Mouse (Mus musculus) CH12.LX (cell line): ENCODE measurements around the gene Lmnb2. TPM values are rescaled to one million over a fixed set of nuclear protein-coding genes. Genes with fewer than 3 reads are reported as not detected.

ENCODE experiments used
- DNase-seq: peaks from one replicate; pipeline ENCODE4 v3.0.0-alpha.2; 2013; ENCODE audit errors: extremely low read depth
- H3K27ac ChIP-seq: 2 replicates; pipeline ENCODE4 v1.5.1; 2012; ENCODE audit warnings: low read depth, mild to moderate bottlenecking, control low read depth, moderate library complexity; ENCODE audit not compliant: insufficient read depth
- H3K27me3 ChIP-seq: replicated peaks from 2 replicates; pipeline ENCODE3; 2012; ENCODE audit warnings: inconsistent platforms
- H3K36me3 ChIP-seq, 2 experiments: replicated peaks in 1 of 2; 2 replicates each; pipeline versions ENCODE3 to v1.6.1; 2012; ENCODE audit warnings: inconsistent platforms in 1 of 2, low read length in 1 of 2, mild to moderate bottlenecking in 1 of 2, mixed read lengths in 1 of 2, moderate library complexity in 1 of 2; ENCODE audit not compliant: control insufficient read depth in 1 of 2, insufficient read depth in 1 of 2
- H3K4me1 ChIP-seq, 2 experiments: 2 replicates each; pipeline ENCODE4 v1.6.1; 2012; ENCODE audit warnings: inconsistent platforms in 1 of 2, moderate library complexity in 1 of 2; ENCODE audit not compliant: insufficient read depth in 2 of 2, control insufficient read depth in 1 of 2
- H3K4me2 ChIP-seq: 2 replicates; pipeline ENCODE4 v1.6.1; 2012; ENCODE audit warnings: low read depth, mild to moderate bottlenecking, control low read depth; ENCODE audit not compliant: poor library complexity, insufficient read depth, severe bottlenecking
- H3K4me3 ChIP-seq, 3 experiments: fragments of 150-350 bp in 1 of 3; sonication (generic) in 1 of 3; replicated peaks in 1 of 3; 2 replicates each; pipeline versions ENCODE3 to v1.5.1; 2011 to 2012; ENCODE audit warnings: low read depth in 2 of 3, low read length in 2 of 3, mild to moderate bottlenecking in 2 of 3, moderate library complexity in 2 of 3, control low read depth in 1 of 3, improper control_type of control experiment in 1 of 3, inconsistent platforms in 1 of 3, mixed read lengths in 1 of 3; ENCODE audit not compliant: poor library complexity in 1 of 3
- H3K79me2 ChIP-seq: replicated peaks from 2 replicates; pipeline ENCODE4 v1.6.1; 2012; ENCODE audit warnings: mild to moderate bottlenecking, moderate library complexity; ENCODE audit not compliant: control insufficient read depth, poor library complexity, insufficient read depth, severe bottlenecking; ENCODE audit errors: extremely low read depth
- H3K9ac ChIP-seq: 2 replicates; pipeline ENCODE4 v1.6.1; 2012; ENCODE audit warnings: low read depth, mild to moderate bottlenecking, control low read depth, moderate library complexity; ENCODE audit not compliant: insufficient read depth
- H3K9me3 ChIP-seq: replicated peaks from 2 replicates; pipeline ENCODE3; 2012; ENCODE audit warnings: low read length, inconsistent platforms, mixed read lengths
- BHLHE40 ChIP-seq: IDR thresholded peaks from 2 replicates; pipeline ENCODE4 v1.6.1; 2011; ENCODE audit warnings: mild to moderate bottlenecking, low read depth, low read length, improper control_type of control experiment
- CHD2 ChIP-seq: IDR thresholded peaks from 2 replicates; pipeline ENCODE4 v1.6.1; 2011; ENCODE audit warnings: low read length, improper control_type of control experiment
- CTCF ChIP-seq, 2 experiments: IDR thresholded peaks in 1 of 2; conservative IDR thresholded peaks in 1 of 2; 2 replicates each; pipeline ENCODE4 v1.5.1; 2011 to 2012; ENCODE audit warnings: low read depth in 2 of 2, low read length in 2 of 2, improper control_type of control experiment in 1 of 2, inconsistent platforms in 1 of 2, mild to moderate bottlenecking in 1 of 2, moderate library complexity in 1 of 2
- ELF1 ChIP-seq: IDR thresholded peaks from 2 replicates; pipeline ENCODE4 v1.6.1; 2014; ENCODE audit warnings: low read depth, mild to moderate bottlenecking, inconsistent platforms, low read length, improper control_type of control experiment
- HCFC1 ChIP-seq: IDR thresholded peaks from 2 replicates; pipeline ENCODE4 v1.6.1; 2012; ENCODE audit warnings: low read depth, mild to moderate bottlenecking, inconsistent platforms, low read length, improper control_type of control experiment
- IRF4 ChIP-seq: IDR thresholded peaks from 2 replicates; pipeline ENCODE4 v1.6.1; 2014; ENCODE audit warnings: low read depth, mild to moderate bottlenecking, inconsistent platforms, low read length, improper control_type of control experiment
- KAT2A ChIP-seq: IDR thresholded peaks from 2 replicates; pipeline ENCODE4 v1.6.1; 2012; ENCODE audit warnings: low read length, improper control_type of control experiment, inconsistent platforms; ENCODE audit not compliant: insufficient replicate concordance
- MAFK ChIP-seq: IDR thresholded peaks from 2 replicates; pipeline ENCODE4 v1.6.1; 2011; ENCODE audit warnings: low read length, improper control_type of control experiment; ENCODE audit not compliant: insufficient replicate concordance
- MAX ChIP-seq: IDR thresholded peaks from 2 replicates; pipeline ENCODE4 v1.6.1; 2011; ENCODE audit warnings: low read length, improper control_type of control experiment
- MXI1 ChIP-seq: IDR thresholded peaks from 2 replicates; pipeline ENCODE4 v1.6.1; 2011; ENCODE audit warnings: mild to moderate bottlenecking, low read depth, low read length, improper control_type of control experiment
- MYC ChIP-seq: IDR thresholded peaks from 2 replicates; pipeline ENCODE4 v1.6.1; 2011; ENCODE audit warnings: low read depth, mild to moderate bottlenecking, improper control_type of control experiment, low read length
- PAX5 ChIP-seq: IDR thresholded peaks from 2 replicates; pipeline ENCODE4 v1.6.1; 2012; ENCODE audit warnings: low read length, inconsistent platforms, mixed read lengths
- USF1 ChIP-seq: IDR thresholded peaks from 2 replicates; pipeline ENCODE4 v1.6.1; 2014; ENCODE audit warnings: low read depth, mild to moderate bottlenecking, inconsistent platforms, low read length, improper control_type of control experiment
- ZKSCAN1 ChIP-seq: IDR thresholded peaks from 2 replicates; pipeline ENCODE4 v1.6.1; 2012; ENCODE audit warnings: low read depth, inconsistent platforms, low read length, improper control_type of control experiment, borderline replicate concordance
- ZMIZ1 ChIP-seq: IDR thresholded peaks from 2 replicates; pipeline ENCODE4 v1.6.1; 2012; ENCODE audit warnings: low read depth, mild to moderate bottlenecking, inconsistent platforms, low read length, improper control_type of control experiment
- dilution Hi-C: fragments of 300-500 bp; cut with MboI; formaldehyde crosslinking; loops from 2 replicates; pipeline ENCODE4 v1.14.3; 2020; ENCODE audit warnings: low sequenced_read_pairs; ENCODE audit not compliant: extremely low pct_unique_long_range_greater_than_20kb, extremely low pct_ligation_motif_present
- in situ Hi-C: fragments of 300-500 bp; cut with MboI; formaldehyde crosslinking; loops from 3 replicates; pipeline ENCODE4 v1.14.3; 2019; ENCODE audit warnings: low sequenced_read_pairs, low pct_ligation_motif_present, low pct_unique_long_range_greater_than_20kb, mixed read lengths
- polyA plus RNA-seq: library from polyadenylated mRNA; unstranded; fragments of >175 nt; gene quantifications from 2 replicates; pipeline ENCODE4 v1.2.1, GENCODE M21; 2012; ENCODE audit warnings: low read depth; ENCODE audit not compliant: insufficient read length
- total RNA-seq, 2 experiments: library from RNA; depleted of rRNA; stranded (reverse); fragments of 300-350 nt in 1 of 2; fragments of >200 nt in 1 of 2; gene quantifications; 2 replicates each; pipeline ENCODE4 v1.2.3; 2012 to 2014

The Lmnb2 gene
- total and polyA plus RNA-seq, 3 experiments = 20.7 to 25.8 (median 23.7) TPM

DNA sequence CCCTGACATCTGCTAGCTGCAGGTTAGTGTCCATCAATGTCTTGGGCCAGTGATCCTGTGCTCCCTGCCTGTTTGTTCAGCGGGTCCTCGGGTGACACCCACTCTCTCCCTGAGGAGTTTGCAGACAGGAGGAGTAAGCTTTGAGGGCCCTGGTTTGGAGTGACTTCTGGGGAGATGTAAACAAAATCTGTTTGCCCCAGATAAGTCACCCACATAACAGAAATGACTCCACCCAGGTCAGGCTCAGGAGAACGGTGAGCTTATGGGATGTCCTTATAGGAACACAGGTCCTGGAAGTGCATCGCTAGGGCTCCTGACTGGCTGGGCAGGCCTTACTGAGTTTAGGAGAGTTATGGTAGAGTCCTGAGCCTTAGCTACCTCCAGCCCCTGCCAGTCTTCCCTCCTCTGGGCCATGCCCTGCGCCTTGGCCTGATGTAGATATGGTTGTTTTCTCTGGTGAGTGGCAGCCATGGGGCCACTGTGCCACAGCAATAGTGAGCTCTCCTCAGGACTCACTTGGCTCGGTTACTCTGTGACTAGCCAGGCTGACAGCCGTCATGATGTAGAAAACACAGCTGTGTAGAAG, 59.6 kb downstream of the Lmnb2 start (continued):
- TF ChIP-seq HCFC1 = no peak
- TF ChIP-seq, all 38 proteins: peak for 0

DNA sequence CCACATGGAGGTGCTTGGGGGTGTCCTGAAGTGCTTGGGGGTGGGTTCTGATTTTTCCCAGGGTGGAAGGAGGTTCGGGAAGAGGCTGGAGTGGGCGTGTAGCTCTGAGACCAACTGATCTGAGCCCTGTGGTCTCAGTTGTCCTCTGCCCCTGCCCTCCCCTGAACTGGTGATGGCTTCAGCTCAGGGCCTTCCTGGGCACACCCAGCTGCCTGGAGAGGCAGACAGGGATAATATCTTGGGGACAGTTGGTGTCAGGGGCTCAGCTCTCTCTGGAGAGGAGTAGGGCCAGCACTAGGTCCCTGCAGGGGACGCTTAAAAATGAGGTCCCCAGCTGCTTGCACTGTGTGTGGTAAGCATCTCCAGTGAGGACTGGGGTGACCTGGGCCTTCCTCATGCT, 60.2 kb downstream of the Lmnb2 start:
- in situ Hi-C loops (loop anchor here (5.0 kb wide), 1 partner anchor 36 kb away; no protein-coding TSS in a partner anchor), dilution Hi-C loops (no loop called here)
- Histone ChIP-seq H3K4me2 (no peak overlapping the region), H3K9me3 (no peaks in the 10 kb centered on the region), H3K4me3 (no peak overlapping the region), H3K79me2 (peaks cover 16% of the 10 kb centered on the region), H3K4me1 (peaks cover 12 to 34% of the 10 kb centered on the region in 2 experiments), H3K27ac (no peak overlapping the region), H3K27me3 (no peaks in the 10 kb centered on the region), H3K9ac (no peak overlapping the region), H3K36me3 (peaks cover 25 to 54% of the 10 kb centered on the region in 2 experiments)
- no peak for DNase-seq
- TF ChIP-seq CHD2 = no peak

DNA sequence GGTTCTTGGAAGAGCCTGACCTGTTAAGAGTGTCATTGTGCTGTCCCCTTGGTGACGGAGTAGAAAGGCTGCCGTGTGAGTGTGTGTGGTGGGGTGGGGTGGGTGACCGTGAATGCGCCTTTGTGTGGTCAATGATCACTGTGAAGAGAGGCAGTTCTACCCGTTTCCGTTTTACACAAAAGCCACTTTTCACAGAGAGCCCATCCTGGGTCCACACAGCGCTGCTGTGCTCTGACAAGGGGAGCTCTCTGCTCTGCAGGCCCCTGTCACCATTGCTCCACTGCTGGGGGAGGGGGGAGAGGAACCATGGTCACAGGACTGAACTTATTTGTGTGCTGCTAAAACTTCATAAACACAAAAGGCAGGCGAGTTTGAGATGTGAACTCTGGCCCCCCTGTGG, 60.7 kb downstream of the Lmnb2 start:
- Histone ChIP-seq H3K4me3 (no peak overlapping the region), H3K4me1 (peaks cover 10 to 34% of the 10 kb centered on the region in 2 experiments)

DNA sequence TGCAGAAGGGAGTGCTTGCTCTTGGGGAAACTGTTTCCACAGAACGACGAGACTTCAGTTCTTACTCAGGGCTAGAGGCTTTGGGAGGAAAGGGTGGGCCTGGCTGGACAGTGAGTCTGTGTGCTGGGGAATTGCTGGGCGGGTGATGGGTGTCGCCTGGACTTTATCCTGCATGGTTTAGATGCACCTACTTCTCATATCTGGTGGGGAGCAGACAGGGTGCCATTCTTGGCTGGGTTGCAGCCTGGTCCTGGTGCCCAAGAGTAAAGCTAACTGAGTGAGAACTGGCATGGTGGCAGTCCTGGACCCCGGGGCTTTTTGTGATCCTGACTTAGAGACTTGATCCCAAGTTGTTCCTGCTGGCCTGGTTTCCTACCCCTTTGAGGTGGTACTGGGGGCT, 61.1 kb downstream of the Lmnb2 start:
- peaks cover 10 to 34% of the 10 kb centered on the region in 2 experiments for H3K4me1 ChIP-seq
- no peak for DNase-seq
- H3K36me3 ChIP-seq = peaks cover 24 to 53% of the 10 kb centered on the region in 2 experiments
- in situ Hi-C loops = loop anchor here (5.0 kb wide), 1 partner anchor 35 kb away; no protein-coding TSS in a partner anchor
- peaks cover 16% of the 10 kb centered on the region for H3K79me2 ChIP-seq
- H3K9ac ChIP-seq = no peak overlapping the region
- TF ChIP-seq USF1 (no peak), IRF4 (no peak)
- no peaks in the 10 kb centered on the region for H3K27me3 ChIP-seq
- dilution Hi-C loops = no loop called here
- no peak overlapping the region for H3K4me2 ChIP-seq
- no peaks in the 10 kb centered on the region for H3K9me3 ChIP-seq
- H3K4me3 ChIP-seq = no peak overlapping the region
- no peak overlapping the region for H3K27ac ChIP-seq

More for the DNA sequence above, 60.7 kb downstream of the Lmnb2 start:
- dilution Hi-C loops (no loop called here), in situ Hi-C loops (loop anchor here (5.0 kb wide), 1 partner anchor 35 kb away; no protein-coding TSS in a partner anchor)
- H3K9ac ChIP-seq = no peak overlapping the region
- DNase-seq = no peak
- H3K36me3 ChIP-seq = peaks cover 24 to 53% of the 10 kb centered on the region in 2 experiments
- H3K9me3 ChIP-seq = no peaks in the 10 kb centered on the region
- no peak overlapping the region for H3K4me2 ChIP-seq
- TF ChIP-seq PAX5 (no peak), ZMIZ1 (no peak), MAFK (no peak), MXI1 (no peak), MYC (no peak), CHD2 (no peak), MAX (no peak), ELF1 (no peak), CTCF (conservative IDR thresholded peaks at IDR 0.05 in 1 of 2, IDR thresholded peaks at IDR 0.05 in 1 of 2; ENCODE audit: low read depth in 2 of 2, low read length in 2 of 2) (no peak), BHLHE40 (no peak), ZKSCAN1 (no peak), KAT2A (no peak)
- peaks cover 16% of the 10 kb centered on the region for H3K79me2 ChIP-seq
- no peaks in the 10 kb centered on the region for H3K27me3 ChIP-seq
- no peak overlapping the region for H3K27ac ChIP-seq
